Mouse (Mus musculus): ENCODE measurements at regions not wholly inside any gene's neighbourhood (a gene's known extent, or its start where the extent isn't known, plus 50 kb on each side); places are given as distances from the start of the nearest gene placed in this dataset.

DNA sequence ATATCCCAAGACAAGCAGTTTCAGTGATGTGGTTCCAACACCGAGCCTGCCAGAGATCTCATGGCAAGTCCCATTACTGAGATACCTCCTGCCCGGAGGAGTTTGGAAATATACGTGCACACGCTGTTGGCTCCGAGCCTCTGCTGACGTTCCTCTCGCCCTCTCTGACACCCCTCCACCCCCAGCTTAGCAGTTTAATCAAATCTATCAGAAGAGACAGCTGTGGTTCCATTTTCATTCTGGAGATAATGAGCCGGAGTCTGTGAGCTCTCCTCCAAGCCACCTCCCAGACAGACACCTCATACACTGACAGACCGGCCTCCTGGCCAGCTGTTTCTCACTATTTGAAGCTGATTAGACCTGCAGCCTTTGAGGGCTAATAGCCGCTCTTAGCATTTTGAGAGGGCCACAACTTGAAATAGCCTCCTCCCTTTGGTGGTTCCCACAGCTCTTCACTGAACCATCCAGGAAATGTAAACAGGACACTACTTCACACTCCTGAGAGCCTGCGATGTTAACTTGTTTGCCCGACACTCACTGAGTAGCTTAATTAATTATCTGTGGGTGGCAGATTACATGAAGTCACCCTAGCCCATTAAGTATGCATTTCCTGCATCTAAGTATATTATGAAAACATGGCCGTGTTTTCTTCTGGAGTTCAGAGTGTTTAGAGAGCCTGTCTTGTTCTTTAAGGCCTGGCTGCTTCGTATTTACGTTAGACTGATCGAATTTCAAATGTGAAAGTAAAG lies 180.3 kb upstream of the Lrig3 start:
- intact Hi-C loops (cut with DNase I) = loop anchor here (10.0 kb wide), 1 partner anchor 739 kb away; no protein-coding TSS in a partner anchor
- DNase-seq (ENCODE audit: low spot score in 2 of 2) = no peak

DNA sequence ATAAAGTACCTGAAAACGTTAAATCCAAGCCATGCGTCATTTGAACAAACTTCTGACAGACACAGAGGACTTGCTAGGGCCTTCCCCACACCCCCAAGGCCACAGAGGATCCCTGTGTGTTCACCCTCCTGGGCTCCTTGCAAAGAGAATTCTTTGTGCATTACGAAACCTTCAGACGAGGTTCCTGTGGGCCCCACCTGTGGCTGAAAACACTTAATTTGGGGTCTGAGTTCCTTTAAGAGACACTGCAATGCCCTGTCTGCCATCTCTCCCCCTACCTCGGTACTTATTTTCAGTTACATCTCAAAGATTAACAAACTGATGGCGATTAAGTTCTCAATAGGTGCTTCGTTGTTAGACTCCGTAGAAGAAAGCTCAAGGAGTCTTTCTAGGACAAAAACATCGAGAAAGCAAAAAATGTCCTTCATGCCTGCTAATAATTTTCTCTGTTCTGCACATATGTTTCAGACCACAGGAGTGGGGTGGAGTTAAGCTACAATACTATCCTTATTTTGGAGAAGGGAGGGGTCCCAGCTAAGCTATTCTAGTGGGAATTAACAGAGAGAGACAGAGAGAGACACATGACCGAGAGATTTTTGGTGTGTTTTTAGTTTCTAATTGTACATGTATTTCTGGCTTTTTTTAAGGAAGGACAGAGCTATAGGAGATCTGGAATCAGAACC lies 179.6 kb upstream of the Lrig3 start:
- DNase-seq (ENCODE audit: low spot score in 2 of 2) = no peak

DNA sequence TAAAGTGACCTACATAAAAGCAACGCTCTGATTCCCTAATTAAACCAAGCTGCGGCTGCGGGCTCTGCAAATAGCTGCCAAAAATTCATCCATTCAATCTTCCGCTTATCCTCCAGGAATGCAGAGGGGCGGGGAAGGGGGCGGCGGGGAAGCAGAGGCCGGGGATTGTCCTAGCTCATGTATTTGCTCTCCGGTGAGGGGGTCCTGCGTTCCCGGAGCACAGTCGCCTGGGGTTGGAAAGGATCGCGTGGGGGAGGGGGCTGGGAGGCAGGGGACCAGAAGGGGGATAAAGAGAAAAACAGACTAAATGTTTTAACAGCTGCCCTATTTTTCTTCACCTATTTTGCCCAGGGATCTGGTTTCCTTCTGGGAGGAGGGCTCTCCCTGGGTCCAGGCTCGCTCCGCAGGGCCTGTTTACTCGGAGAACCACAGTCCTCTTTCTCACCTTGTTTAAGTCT lies 179.1 kb upstream of the Lrig3 start:
- no peak for DNase-seq (ENCODE audit: low spot score in 2 of 2)
- intact Hi-C loops (cut with DNase I) = loop anchor here (10.0 kb wide), 1 partner anchor 738 kb away; no protein-coding TSS in a partner anchor

More for the DNA sequence above, 179.6 kb upstream of the Lrig3 start:
- intact Hi-C loops (cut with DNase I) = loop anchor here (10.0 kb wide), 1 partner anchor 738 kb away; no protein-coding TSS in a partner anchor

DNA sequence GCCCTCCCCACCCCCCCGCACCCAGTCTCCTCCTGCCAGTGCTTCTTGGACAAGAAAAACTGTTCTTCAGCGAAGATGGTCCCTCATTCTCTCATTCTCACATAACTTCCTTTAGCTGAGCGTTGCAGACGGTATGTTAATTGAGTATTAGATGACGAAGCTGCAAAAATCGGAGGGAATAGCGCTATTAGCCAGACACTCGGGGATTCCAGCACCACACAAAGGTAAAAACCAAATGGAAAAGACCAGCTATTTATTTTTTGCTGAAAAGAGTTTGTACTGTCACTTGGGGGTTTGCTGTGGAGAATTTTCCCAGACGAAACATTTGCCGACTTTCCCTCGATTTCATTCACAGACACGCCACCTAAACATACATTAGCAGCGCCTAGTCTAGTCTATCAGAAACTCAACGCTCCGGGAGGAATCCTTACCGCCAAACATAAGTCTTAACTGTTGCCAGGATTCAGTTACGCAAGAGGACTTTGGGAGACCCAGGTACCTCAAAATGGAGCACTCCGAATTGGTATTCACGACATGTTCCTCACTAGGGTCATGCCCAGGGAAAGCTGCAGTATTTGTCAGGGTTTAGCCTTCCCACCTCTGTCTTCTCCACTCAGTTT lies 178.4 kb upstream of the Lrig3 start:
- intact Hi-C loops (cut with DNase I) = loop anchor here (10.0 kb wide), 1 partner anchor 737 kb away; no protein-coding TSS in a partner anchor
- DNase-seq (ENCODE audit: low spot score in 2 of 2) = no peak

DNA sequence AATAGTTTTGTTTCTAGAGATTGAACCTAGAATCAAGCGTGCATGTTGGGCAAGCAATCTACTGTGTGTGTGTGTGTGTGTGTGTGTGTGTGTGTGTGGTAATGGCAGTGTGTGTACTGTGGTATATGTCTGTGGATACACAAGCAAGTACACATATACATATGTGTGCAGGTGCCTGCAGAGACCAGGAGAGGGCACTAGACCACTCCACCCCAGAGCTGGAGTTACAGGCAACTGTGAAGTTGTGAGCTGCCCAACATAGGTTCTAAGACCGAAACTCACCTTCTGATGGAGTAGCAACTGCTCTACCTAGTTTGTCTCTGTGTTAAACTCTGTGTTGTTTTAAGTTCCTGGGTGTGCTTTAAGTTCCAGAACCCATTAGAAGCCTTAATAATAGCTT lies 177.7 kb upstream of the Lrig3 start:
- no peak for DNase-seq (ENCODE audit: low spot score in 2 of 2)
- intact Hi-C loops (cut with DNase I) = loop anchor here (10.0 kb wide), 1 partner anchor 737 kb away; no protein-coding TSS in a partner anchor

DNA sequence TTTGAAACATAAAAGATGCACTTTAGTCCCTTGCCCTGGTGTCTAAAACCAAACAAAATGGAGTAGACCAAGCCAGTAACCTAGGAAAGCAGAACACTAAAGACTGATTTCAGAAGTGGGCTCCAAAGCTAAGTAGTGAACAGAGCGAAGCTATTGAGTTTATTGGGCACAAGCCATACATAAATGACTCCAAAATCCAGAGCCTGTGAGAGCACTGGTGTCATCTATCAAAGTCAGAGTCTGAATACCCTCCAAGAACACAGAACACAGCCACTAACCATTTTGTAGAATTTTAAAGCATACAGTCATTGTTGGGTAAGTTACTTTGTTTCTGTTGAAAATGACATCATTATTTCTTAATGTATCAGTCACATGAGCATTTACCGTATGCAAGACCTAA lies 175.0 kb upstream of the Lrig3 start:
- intact Hi-C loops (cut with DNase I) = no loop called here
- no peak for DNase-seq (ENCODE audit: low spot score in 2 of 2)

DNA sequence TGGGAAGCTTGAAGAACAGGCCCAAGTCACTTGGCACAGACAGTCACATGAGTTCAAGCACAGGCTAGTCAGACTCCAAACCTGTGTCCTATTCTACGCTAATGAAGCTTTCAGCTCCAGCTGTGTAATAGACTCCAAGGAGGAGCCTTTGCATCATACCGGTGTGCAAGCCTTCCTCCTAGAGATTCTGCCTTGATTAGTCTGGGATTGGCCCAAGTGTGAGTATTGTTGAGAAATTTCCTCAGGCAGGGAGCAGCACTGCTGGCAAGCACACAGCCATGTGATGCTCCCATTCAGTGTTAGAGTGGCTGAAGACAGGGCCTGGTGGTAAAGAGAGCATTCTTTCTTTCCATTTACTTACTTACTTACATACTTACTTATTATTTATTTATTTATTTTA lies 171.5 kb upstream of the Lrig3 start:
- intact Hi-C loops (cut with DNase I) = no loop called here
- no peak for DNase-seq (ENCODE audit: low spot score in 2 of 2)

DNA sequence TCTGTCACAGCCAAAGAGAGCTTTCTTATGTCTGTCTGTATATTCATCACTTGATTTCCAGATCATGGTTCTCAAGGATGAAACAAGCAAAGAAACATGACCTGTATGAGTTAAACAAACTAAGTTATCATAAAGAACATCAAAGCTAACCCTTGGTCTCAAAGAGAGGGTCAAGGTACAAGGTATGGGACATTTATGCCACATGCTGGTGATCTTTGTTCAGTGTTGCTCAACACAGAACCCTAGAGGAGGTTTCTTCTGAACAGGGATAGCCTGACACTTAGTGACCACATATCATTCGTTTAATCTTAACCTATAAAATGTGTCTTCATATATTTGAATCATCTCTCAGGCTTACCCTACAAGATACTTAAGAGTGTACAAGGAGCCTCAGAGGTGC lies 170.6 kb upstream of the Lrig3 start:
- intact Hi-C loops (cut with DNase I) = no loop called here

DNA sequence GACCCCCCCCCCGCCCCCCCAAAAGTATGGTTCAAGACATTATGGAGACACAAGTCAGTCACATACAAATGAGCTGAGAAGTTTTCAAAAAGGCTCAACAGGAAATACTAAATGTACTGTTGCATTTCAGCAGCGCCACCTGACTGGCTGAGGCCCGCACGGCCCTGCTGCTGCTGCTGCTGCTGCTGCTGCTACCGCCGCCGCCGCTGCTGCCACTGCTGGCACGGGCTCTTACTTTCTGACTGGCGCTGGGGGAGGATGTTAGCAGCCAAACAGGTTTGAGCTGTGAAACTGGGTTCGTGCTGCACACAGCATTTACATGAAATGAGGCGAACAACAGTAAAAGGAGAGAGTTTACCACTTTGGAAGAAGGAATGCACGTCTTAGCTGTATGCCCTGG lies 167.3 kb upstream of the Lrig3 start:
- intact Hi-C loops (cut with DNase I) = no loop called here
- DNase-seq (ENCODE audit: low spot score in 2 of 2) = no peak

More for the DNA sequence above, 170.6 kb upstream of the Lrig3 start:
- no peak for DNase-seq (ENCODE audit: low spot score in 2 of 2)

DNA sequence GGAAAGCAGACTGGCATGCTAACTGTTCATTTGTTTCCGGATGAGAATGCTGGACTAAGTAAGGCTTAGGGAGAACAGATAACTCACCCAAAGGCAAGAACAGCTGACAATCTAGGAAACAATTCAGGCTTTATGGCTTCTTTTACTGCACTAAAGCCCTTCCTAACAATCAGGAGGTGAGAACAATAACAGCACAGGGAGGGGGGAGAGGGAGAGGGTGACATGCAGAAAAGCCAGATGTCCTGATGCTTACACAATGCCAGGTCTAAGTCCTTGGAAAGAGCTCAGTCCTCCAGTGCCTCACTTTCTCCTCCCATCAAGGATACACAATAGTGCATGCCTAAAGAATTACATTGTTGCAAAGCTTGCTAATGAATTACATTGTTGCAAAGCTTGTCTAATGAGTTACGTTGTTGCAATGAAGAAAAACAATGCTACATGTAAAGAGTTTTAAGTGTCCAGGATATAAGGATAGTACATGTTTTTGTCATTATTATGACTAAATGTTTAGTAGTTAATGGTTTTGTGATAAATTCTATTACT lies 165.3 kb upstream of the Lrig3 start:
- intact Hi-C loops (cut with DNase I) = no loop called here
- no peak for DNase-seq (ENCODE audit: low spot score in 2 of 2)

DNA sequence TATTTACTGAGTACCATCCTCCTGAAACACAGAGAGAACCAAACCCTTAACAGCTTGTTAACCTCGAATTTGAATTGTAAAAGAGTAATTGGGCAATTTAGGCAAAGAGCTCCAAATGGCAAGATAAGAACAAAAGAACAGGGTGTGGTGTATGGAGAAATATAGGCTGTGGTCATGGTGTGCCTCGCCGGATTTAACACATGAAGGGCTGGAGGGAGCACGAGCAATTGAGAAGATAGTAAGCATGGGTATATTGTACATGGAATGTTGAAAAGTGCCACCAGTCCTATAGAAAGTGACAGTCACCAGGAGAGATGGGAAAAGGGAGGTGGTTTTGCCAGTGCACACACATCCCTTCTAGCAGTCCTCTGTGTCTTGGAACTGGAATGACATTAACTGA lies 164.5 kb upstream of the Lrig3 start:
- intact Hi-C loops (cut with DNase I) = no loop called here
- no peak for DNase-seq (ENCODE audit: low spot score in 2 of 2)

DNA sequence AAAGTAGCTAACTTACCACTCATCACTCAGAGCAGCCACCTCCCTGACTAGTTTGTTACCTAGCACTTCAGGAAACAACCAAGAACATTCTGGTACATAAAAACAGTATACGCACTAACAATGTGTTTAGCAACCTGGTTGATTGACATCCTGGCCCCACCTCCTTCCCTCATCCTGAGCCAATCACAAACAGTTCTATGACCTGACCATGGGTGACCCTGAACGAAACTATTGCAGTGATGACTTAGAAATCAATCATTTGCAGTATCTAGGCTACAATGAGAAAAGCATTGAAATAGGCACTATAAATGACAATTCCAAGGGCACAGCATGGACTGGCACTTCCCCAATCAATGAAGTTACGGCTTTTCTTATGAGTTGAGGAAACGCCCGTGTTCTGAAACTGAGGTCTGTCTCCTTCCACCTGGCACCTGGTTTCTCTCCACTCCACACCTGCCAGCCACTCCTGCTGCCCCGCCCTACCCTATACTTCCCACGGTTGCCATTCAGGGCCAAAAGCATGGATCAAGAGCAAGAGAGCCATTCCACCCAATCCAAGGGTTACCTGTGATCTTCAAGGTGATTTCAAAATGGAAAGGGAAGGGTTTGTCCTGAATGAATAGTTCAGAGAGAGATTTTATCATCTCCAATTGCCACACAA lies 162.9 kb upstream of the Lrig3 start:
- DNase-seq (ENCODE audit: low spot score in 2 of 2) = no peak
- intact Hi-C loops (cut with DNase I) = no loop called here

DNA sequence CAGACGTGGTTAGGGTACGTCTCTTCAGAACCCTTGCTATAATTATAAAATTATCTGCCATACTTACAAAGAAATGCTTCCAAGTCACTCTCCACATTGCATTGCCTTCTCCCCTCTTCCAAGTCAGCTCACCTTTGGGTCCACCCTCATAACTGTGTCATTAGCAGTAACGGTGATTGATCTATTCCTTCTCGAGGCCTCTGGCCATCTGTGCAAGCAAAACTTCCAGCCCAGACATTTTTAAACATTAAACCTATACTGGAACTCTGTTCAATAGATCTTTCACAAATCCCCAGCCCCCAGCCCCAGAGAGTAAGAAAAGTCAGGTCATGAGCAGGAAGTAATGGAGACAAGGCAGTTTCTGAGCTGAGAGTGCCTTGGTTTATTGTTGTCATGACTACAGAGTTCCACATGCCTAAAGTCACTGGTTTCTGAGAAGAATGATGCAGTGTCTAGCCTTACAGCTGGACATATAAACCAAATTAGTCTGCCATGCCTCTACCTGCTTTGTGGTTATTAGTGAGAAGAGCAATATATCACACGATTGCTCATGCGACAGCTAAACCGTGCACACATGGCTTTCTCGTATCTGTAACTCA lies 156.1 kb upstream of the Lrig3 start:
- intact Hi-C loops (cut with DNase I) = no loop called here
- no peak for DNase-seq (ENCODE audit: low spot score in 2 of 2)

DNA sequence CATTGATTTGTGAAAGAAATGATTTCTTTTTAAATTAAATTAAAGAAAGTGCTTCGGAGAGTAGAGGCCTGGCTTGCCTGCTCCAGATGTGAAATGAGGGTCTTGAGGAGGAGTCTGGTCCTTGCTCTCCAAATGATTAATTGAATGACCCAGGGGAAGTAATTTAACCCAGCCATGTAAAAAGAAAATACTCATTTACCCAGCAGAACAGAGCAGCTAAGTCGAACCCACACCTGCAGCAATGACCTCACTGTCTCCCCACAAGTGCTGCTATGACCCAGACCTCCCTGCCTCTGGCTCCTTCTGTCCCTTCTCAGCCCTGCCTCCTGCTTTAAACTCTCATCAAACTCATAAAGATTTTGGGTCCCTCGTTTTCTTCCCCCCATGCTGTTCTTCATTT lies 155.4 kb upstream of the Lrig3 start:
- intact Hi-C loops (cut with DNase I) = no loop called here
- DNase-seq (ENCODE audit: low spot score in 2 of 2) = no peak

DNA sequence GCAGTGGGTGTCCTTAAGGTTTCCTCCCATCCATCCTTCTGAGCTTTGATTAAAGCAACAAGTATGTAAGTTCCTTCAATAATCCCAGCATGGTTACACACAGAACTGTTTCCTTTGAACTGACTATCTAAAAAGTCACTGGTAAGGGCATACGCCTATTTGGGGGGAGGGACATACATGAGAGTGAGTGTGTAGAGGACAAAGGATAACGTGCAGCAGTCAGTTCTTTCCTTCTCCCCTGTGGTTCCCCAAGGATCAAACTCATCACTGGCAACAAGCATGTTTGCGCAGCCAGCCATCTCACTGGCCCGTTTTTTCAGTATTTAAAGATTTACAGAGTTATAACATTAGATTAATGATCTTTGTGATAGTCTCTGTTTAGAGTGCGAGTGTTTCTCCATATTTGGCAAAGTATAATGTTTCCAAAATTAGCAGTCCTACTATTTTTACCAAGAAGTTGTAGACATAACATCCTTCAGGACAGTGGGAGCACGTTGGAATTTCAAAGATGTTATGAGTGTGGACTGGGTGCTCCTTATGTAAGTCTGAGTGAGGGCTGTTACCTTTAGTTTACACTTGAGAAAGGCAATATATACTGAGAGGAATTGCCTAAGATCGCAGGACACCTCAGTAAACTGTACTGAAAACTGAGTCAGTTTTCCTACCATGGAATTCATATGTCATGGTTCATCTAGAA lies 151.6 kb upstream of the Lrig3 start:
- DNase-seq (ENCODE audit: low spot score in 2 of 2) = no peak
- intact Hi-C loops (cut with DNase I) = no loop called here

DNA sequence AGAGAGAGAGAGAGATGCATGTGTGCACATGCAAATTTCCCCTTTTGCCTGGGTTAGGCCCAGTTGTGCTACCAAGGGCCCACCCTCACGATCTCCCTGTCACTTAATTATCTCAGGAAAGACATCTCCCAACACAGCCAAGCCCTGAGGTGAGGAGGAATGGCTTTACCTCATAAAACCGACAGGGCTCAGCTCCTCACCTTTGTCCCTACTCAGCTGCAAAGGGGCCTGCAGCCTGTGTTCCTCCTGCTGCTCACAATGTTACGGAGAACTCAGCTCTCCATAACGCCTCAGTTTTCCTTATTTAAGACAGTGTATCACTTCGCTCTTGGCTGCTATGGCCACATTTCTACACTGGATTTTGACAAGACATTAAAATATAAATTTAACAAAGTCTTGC lies 133.8 kb upstream of the Lrig3 start:
- intact Hi-C loops (cut with DNase I) = no loop called here

DNA sequence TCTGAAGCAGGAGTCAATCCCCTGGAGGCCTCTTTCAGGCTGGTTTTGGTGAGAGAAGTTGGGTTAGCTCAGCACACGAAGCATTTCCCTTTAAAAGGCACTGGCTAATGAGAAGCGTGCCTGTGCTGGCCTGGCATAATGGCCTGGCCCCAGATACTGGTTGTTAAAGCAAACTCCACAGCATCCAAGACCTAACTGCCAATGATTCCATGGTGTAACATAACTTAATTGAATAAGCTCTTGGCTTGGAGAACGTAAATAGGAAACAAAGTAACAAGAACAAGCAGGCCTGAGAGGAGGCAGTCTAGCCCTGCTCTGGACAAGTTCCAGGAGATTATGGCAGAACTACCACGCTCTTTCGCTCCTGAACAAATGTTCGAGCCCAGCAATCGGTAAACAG lies 133.2 kb upstream of the Lrig3 start:
- intact Hi-C loops (cut with DNase I) = no loop called here
- no peak for DNase-seq (ENCODE audit: low spot score in 2 of 2)

More for the DNA sequence above, 133.8 kb upstream of the Lrig3 start:
- no peak for DNase-seq (ENCODE audit: low spot score in 2 of 2)

DNA sequence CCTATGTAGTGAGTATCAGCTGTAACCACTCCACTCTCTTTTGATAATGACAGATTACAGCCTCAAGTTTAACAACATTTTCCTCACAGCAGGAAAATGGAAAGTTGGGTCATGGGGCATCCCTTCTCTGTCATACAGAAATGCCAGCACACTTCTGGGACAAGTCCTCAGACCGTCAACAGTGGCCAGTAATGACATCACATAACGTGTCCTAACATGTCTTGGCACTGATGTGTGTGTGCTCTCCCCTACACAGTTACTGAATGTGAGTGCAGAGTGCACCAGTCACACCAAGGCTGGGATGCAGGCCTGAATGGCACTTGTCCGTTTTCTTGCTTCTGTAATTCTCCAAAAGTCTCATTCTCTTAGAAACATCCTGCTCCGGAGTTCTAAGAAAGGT lies 132.0 kb upstream of the Lrig3 start:
- no peak for DNase-seq (ENCODE audit: low spot score in 2 of 2)
- intact Hi-C loops (cut with DNase I) = no loop called here

DNA sequence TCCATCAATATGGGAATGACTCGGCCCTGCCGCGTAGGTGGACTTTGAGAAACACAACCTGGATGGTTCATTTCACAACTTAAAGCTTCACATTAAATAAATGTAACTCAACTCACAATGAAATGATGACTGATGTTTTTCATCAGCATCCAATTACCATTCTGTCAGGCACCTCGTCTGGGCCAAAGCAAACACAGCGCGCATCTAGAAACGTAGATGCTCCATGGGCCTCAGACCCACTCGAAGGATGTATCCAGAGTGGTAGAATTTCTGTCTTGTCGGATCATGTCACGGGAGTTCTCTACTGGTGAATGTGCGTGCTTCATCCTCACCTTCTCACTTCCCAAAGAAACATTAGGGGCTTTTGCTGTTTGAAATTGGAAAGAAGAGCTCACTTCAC lies 127.0 kb upstream of the Lrig3 start:
- intact Hi-C loops (cut with DNase I) = no loop called here
- no peak for DNase-seq (ENCODE audit: low spot score in 2 of 2)

Measured in left cerebral cortex, postnatal 14 days (tissue).